Mouse (Mus musculus) liver, adult 2 months (tissue): ENCODE measurements around the gene Npnt.

Experiments
- CTCF ChIP-seq: fragments of 200-500 bp; IDR thresholded peaks from 2 replicates; pipeline ENCODE4 v1.5.1; 2011; ENCODE audit warnings: low read depth, low read length, control low read depth
- POLR2A ChIP-seq: fragments of 200-500 bp; IDR thresholded peaks from 2 replicates; pipeline ENCODE4 v1.6.1; 2011; ENCODE audit warnings: low read length, control low read depth; ENCODE audit not compliant: insufficient read depth; ENCODE audit errors: extremely low read depth

- TF ChIP-seq CTCF = no peak
- TF ChIP-seq POLR2A = no peak
Observed at GRCm38 (mm10) chr3:132964715-132965507, 14.8 kb upstream of the Npnt start.
